Mouse (Mus musculus) adrenal gland, adult 8-10 months (tissue): ENCODE data around the gene Knop1. TPM values are rescaled to one million over a fixed set of nuclear protein-coding genes. Genes with fewer than 3 reads are reported as not detected.

ENCODE experiments used
- DNase-seq: peaks from one replicate; pipeline ENCODE4 v3.0.0; 2022
- total RNA-seq, 4 experiments: library from RNA; stranded (reverse); gene quantifications; 2 replicates each; pipeline ENCODE4 v1.2.4; 2022

Gene Knop1
- total RNA-seq, 4 experiments from 2014 or later, result 37.9 to 71.5 (median 56.6) TPM

DNA sequence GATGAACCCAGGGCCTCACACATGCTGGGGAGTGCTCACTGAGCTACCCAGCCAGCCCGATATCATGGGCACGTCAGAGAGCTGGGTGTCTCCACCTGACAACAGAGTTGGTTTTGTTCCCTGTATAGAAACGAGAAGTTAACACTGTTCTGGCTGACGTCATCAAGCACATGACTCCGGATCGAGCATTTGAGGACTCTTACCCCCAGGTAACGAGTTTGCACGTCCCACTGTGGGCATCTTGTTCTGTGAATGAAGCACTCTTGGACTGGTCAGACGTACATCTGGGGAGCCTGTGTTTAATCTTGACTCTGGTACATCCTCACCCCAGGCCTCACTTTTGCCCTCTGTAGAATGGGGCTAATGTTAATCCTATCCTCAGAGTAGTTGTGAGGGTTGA, 59.2 kb downstream of the Knop1 start:
- no peak for DNase-seq

DNA sequence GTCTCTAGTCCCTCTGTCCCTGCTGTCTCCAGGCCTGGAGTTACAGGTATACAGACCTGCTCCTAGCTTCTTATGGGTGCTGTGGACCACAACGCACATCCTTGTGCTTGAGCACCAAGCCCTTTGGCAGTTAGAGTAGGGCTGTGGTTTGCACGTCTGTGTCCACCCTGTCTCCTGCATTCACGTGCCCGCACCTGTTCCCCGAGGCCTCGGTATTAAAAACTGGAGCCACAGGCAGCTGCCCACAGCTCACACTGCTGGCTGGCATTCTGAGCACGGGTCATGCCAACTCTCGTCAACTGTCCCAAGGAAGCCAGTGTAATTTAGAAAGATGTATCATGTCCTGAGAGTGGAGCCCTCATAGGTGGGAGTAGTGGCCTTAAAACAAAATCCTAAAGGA, 60.3 kb downstream of the Knop1 start:
- no peak for DNase-seq

DNA sequence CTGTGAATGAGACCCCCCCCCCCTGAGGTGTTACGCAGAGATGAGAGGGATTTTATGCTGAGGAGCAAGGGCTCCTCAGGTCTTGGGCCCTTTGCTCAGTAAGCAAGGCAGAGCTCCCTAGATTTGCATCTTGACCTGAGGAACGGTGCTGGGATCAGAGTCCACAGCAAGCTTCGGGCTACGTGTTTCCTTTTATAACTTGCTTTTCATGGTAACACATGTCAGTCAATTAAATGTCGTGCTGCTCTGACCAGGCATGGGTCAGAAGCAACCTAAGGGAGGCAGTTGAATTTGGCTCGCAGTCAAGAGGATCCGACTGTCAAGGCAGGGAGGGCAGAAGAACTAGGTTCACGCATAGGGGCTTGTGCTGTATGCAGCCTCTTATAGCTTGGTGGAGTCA, 62.2 kb downstream of the Knop1 start:
- DNase-seq, result no peak

Other genes starting within 250 kb of the Knop1 start
- gene Gde1, start 150.5 kb downstream of the Knop1 start, total RNA-seq, result 100 to 1,000 TPM in 3 of 4 experiments, 10 to 100 TPM in 1; 91.0 to 121 (median 113) TPM
- 10 to 100 TPM in 2 of 4 experiments, 1 to 10 TPM in 2; 6.3 to 11.2 (median 8.3) TPM for gene Ccp110, start 143.7 kb downstream of the Knop1 start, total RNA-seq
- gene Vps35l, start 116.0 kb downstream of the Knop1 start, total RNA-seq, result 10 to 100 TPM; 64.7 to 73.0 (median 70.2) TPM
- 10 to 100 TPM; 13.0 to 35.4 (median 24.5) TPM for gene Iqck, start 502 bp downstream of the Knop1 start, total RNA-seq
- 100 to 1,000 TPM; 139 to 182 (median 170) TPM for gene Gprc5b, start 139.0 kb upstream of the Knop1 start, total RNA-seq